Mouse (Mus musculus): Measurements from ENCODE around the gene Commd2. TPM values are rescaled to one million over a fixed set of nuclear protein-coding genes. Genes with fewer than 3 reads are reported as not detected.

Commd2 gene
- polyA plus RNA-seq (2015; fragmentation: Nextera tagmentation; extraction: Ambion mirVana), result 51.4 and 52.2 TPM in 2 replicates

DNA sequence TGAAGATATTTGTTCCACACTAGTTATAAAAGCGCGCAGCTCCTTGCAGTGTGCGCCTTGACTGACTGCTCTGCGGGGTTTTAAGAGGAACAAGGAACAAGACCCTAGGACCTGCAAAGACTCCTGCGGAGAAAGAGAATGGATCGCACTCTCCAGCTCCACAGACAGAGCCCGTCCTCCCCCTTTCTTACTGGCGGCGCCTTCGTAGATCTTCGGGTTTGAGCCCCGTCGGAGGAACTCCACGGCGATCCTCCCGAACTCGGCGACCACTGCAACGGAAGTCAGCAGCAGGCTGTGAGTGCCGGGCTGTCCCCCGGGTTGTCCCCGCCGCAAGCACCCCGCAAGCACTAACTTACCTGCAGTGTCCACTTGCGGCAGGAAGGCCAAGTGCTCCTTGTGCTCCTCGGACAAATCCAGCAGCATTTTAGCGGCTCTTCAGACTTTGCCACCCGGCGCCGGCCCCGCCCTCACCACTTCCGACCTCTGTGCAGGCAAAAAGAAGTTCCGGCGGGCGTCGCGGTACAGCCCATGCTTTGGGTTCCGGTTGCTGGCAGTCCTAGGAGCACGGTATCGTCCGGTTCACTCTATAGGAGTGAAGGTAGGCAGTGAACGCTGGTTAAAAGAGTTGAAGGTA, at the start of gene Commd2:
Gene Commd2 (minus strand): TSS at position 485 of the 634 bp plus-strand sequence.

DNA sequence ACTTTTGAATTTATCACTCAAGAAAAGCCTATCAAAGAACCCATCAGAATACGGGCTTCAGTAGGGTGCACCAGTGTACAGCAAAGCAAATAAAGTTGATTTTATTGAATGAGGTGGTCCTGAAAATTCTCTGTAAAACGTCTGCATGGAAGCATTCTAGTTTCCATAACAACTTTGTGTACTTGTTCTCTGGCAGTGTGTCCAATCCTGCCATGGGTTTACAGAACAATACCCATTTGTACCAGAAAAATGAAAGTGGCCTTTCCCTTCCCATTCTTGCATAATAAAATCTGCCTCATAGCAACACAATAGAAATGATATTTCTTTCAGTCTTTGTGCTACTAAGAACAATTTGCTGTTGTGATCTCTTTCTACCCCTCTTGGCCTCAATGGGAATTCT, 41.2 kb upstream of the Commd2 start, which contains the start of gene Ankub1:
Gene Ankub1 (minus strand): TSS at position 81 of the 400 bp plus-strand sequence.

Other genes with a start within 250 kb of the Commd2 start
- 0.45 and 0.88 TPM in 2 replicates for gene Tm4sf4, start 226.4 kb downstream of the Commd2 start, polyA plus RNA-seq (2015; fragmentation: Nextera tagmentation; extraction: Ambion mirVana)
- 7.6 and 9.2 TPM in 2 replicates for gene Wwtr1, start 75.8 kb downstream of the Commd2 start, polyA plus RNA-seq (2015; fragmentation: Nextera tagmentation; extraction: Ambion mirVana)
- gene Ankub1, start 41.1 kb upstream of the Commd2 start, polyA plus RNA-seq (2015; fragmentation: Nextera tagmentation; extraction: Ambion mirVana), result not detected in 2 replicates
- 40.2 and 59.6 TPM in 2 replicates for gene Rnf13, start 84.3 kb upstream of the Commd2 start, polyA plus RNA-seq (2015; fragmentation: Nextera tagmentation; extraction: Ambion mirVana)
- 9.9 and 12.8 TPM in 2 replicates for gene Pfn2, start 196.4 kb upstream of the Commd2 start, polyA plus RNA-seq (2015; fragmentation: Nextera tagmentation; extraction: Ambion mirVana)

Data from spleen, postnatal 0 days (tissue).